Mouse (Mus musculus) c-Kit-positive CD71-positive TER-119-negative erythroid progenitor cells, embryonic 14.5 days (primary cell): Measurements from ENCODE around the gene Noc2l.

Source experiments
- DNase-seq: peaks from one replicate; pipeline ENCODE4 v3.0.0-alpha.2; 2013; ENCODE audit warnings: low read depth

Gene Noc2l

GRCm38 (mm10) chr4:156216196-156216595, 19.6 kb upstream of the Noc2l start:
- DNase-seq, result no peak

DNA sequence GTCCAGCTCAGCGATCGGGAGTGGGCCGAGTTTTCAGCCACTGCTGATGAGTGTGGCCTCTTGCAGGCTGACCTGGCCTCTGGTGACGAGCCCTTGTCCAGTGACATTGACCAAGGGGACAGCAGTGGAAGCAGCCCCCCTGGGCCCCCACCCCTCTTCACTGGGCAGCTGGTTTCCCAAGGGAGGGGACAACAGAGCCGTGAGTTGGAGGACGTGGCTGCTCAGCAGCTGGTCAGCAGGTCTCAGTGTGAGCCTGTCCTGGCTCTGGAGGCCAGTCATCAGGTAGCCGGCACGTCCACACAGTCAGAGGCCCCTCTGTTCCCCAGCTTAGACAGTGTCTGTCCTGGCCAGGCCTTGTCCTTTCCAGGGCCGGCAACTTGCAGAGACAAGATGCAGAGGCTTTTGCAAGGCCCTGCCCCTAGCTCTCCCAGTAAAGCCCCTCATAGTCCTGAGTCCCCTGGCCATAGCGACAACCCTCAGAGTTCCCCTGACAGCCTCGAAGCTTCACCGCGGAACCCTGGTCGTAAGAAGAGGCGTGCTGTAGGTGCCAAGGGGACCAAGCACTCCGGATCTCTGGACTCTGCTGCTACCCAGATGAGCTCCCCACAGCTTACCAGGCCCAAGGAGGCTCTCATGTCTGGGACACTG, 18.7 kb upstream of the Noc2l start:
- no peak for DNase-seq

DNA sequence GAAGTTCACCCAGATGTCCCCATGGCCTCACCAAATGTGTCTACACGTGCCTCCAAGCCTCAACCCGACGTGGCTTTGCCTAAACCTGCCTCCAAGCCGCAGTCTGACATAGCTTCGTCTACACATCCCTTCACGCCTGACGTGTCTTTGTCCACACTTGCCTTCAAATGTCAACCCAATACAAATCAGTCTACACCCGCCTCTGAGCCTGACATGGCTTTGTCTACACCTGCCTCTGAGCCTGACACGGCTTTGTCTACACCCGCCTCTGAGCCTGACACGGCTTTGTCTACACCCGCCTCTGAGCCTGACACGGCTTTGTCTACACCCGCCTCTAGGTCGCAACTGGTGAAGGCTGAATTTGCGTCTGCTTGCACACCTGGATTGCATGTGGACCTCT, 18.0 kb upstream of the Noc2l start:
- no peak for DNase-seq

- no peak for DNase-seq
Observed at GRCm38 (mm10) chr4:156219936-156220335, 15.9 kb upstream of the Noc2l start.

- DNase-seq, result no peak
Observed at GRCm38 (mm10) chr4:156224276-156224675, 11.5 kb upstream of the Noc2l start.

DNA sequence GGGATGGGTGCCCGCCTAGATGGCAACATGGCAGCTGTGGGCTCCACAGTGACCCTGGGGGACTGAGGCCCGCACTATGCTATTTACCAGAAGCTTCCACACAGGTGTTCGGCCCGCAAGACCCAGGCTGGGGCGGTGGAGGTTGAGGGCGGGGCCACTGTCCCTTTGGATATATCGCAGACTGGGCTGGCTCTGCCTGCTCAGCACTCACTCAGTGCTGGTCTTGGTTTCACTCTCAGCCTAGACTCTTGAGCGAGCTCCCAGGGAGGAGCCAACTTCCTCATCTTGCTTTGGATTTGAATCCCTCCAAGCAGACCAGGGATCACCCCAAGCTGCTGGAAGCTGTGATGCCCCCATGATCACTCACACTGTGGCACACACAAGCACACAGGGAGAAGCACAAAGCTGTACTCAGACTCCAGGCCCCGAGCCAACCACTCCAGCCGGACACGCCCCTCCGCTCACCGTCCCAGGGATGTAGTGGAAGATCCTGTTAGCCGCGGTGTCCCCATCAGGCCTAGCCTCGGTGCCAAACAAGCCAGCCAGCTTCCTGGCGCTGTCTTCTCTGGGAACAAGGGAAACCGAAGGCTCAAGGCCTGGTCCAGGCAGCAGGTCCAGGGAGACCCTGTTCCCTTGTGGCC, 7.9 kb upstream of the Noc2l start:
- no peak for DNase-seq

DNA sequence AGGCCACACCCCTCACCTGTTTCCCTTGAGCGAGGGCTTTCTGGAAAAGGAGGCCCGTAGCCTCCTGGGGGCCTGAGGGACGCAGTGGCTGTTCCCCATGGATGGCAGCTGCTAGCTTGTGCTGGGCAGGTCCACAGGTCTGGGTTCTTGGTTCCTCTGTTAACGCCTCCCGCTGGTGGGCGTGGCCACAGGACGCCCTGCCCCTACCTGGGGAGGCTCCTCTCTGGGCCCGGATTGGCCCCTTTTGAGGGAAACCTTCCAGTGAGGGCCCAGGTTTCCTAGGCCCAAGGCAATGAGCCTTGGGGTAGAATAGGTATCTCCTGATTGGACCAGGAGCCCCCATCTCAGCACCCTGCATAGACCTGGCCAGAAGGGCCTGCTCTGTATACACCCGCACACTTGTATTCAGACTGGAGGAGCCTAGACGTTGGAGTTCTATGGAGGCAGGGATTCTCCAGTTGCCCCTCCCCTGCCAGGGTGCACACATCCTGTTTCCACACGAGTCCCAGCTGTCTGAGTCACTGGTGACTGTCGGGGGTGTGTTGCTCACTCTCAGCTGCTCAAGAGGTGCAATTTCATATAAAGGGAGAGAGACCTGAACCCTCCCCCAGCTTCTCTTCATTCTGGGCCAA, 7.3 kb upstream of the Noc2l start:
- no peak for DNase-seq

DNA sequence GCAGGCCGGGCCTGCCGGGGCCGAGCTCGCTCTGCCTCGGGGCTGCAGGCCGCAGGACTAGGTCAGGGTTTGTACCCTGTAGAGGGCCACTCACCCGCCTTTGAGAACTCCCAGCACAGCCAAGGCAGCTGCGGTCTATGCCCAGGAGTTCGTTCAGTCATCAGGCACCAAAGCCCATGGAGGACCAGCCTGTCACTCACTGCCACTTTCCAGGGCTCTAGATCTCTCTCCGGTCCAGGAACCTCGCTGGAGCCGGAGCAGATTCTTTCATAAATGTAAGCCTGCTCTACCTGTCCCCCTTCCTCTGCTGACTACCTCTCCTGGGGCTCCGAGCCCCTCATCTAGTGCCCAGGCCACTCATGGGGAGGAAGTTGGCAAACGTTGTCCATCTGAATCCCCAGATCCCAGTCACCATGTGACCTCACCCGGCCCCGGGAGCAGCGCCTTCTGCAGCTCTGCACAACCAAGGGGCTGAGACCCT, 1.7 kb upstream of the Noc2l start:
- DNase-seq, result no peak

DNA sequence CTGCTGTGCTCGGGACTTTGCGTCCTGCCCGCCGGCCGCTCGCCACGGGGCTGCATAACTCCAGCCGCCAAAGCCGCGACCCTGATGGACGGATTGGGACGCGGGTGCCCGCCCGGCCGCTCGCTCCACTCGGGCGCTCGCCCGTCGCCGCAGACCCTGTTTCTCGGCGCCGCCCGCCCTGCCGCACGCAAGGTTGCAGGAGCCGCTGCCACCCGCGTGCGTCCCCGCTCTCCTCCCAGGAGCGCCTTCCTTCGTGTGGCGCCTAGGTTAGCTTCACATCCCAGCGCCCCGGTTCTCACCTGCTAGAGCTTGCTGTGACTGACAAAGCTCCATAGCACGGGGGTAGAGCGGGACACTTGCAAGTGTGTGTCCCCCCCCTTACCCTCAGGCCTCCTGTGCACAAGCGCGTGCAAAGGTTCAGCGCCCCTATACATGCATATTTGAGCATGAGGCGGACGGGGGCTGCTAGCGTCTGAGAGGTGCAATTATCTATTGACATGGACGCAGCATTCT, 1.1 kb upstream of the Noc2l start, which contains the start of gene Plekhn1:
Gene Plekhn1, minus strand, starts transcription at position 157 of the 513 bp plus-strand sequence.
- no peak for DNase-seq

GRCm38 (mm10) chr4:156235360-156235770, 445 bp upstream of the Noc2l start:
- no peak for DNase-seq

- no peak for DNase-seq
Observed at GRCm38 (mm10) chr4:156236651-156237447, 1.0 kb downstream of the Noc2l start.

GRCm38 (mm10) chr4:156249567-156249966, 13.8 kb downstream of the Noc2l start:
- DNase-seq, result no peak

DNA sequence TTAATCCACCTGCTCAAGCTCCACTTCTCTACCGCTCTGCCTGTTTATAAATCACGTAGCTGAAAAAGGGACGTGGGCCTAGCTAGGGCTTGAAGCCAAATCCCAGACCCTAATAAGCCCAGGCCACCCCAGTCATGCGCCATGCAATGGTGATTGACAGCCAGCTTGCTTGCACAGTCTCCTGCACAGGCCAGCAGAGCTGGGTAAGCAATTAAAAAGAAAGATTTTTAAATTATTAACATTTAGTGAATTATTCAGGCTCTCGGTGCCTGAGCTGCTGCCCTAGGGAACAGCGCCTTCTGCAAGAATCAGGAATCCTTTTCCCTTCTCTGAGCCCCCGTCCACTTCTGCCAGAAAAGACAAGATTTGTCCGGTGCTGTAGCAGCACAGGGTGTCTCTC, 15.3 kb downstream of the Noc2l start:
- no peak for DNase-seq

- DNase-seq, result no peak
Observed at GRCm38 (mm10) chr4:156252140-156252539, 16.3 kb downstream of the Noc2l start.

DNA sequence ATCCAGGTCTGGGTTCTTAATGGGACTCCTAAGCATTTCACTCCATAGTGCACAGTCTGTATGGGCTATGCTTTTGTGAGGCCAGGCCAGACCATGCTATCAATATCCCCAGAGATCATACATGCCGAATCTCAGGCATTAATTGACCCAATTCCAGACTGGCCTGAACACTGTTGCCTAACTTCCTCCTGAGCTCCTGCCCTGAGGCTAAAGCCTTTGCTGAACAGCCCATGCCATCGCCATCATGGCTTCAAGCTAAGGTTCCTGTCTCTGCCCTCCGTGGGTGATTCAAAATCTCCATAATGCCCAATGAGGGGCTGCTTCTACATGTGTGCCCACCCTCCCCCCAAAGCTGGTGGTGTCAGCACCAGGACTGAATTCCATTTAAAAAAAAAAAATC, 16.8 kb downstream of the Noc2l start:
- DNase-seq, result no peak

GRCm38 (mm10) chr4:156253043-156253442, 17.2 kb downstream of the Noc2l start:
- no peak for DNase-seq

DNA sequence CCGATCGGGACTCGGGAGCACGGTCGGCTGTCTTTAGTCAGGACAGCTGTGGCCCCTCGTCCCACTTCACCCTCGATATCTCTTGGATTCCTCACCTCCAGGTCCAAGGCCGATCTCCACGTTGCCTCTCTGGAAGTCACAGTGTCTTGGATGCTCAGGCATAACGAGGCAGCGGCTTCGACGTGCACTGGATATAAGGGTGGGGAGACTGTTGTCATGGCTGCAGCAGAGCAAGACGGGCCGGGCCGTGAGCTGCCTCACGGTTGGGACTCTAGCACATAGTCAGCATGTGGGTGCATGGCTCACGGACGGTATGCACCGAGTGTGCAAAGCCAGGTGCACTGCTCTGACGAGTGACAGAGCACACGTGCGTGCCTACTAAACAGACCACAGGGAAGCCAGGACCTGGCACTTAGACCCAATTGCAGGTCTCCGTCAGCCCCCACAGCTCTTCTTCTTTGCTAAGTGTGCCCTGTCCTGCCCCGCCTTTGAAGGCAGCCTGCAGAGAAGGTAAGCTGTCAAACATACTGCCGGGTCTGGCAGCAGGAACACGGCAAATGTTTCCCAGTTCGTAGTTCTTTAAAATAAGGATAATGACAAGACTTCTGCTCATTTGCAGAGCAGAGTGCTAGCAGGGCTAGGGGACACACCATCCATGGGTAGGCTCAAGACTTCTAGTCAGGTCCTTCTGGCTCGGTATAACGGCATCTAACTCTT, 18.7 kb downstream of the Noc2l start:
- DNase-seq, result no peak

DNA sequence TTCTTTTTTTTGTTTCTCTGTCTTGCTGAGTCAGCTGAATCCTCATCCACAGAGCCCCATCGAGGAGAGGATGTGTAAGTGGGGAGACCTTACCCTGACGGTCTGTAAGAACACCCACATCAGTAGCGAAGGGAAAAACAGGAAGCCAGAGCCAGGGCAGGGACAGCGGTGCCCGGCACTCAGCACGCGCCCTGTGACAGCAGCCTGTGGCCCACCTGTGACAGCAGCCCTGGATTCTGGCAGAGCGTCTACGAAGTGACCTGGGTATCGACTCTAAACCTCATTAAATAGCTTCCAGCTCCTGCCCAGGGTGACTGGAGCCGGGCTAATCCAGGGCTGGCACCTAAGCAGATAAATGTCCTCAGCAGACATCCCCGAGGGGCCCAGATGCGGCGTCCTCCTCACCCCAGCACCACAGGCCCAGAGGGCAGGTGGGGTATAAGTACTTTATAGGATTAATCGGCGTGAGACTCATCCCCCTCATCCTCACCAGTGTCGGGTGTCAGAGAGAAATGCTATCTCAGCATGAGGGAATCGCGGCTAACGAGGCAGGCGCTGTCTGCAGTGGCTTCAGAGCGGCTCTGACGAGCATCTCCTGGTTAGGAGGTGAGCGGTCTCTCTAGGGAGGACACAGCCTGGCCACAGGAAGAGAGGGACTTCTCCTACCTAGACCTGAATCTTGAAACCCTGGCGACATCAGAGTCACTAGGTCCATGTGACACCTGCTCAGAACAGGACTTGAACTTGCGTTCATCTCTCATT, 19.4 kb downstream of the Noc2l start, which contains the start of gene Samd11:
Gene Samd11, minus strand, starts transcription at position 580 of the 762 bp plus-strand sequence.
- no peak for DNase-seq
